Mouse (Mus musculus): ENCODE results near the gene BC048679. TPM values are rescaled to one million over a fixed set of nuclear protein-coding genes. Genes with fewer than 3 reads are reported as not detected.

The BC048679 gene
- 7.9 and 22.9 TPM in 2 replicates for polyA plus RNA-seq (2012; rRNA removed)

GRCm38 (mm10) chr7:81498181-81498580, at the start of gene BC048679:
TSS of gene BC048679 (minus strand) at chr7:81498281.

GRCm38 (mm10) chr7:81493331-81494021, 4.6 kb downstream of the BC048679 start, which contains the start of gene Ap3b2:
TSS of gene Ap3b2 (minus strand) at chr7:81493925.

GRCm38 (mm10) chr7:81455155-81455651, 42.9 kb downstream of the BC048679 start, which contains the start of gene Cpeb1:
TSS of gene Cpeb1 (minus strand) at chr7:81455465.

Other genes with a start within 250 kb of the BC048679 start
- 1,858 and 2,007 TPM in 2 replicates for gene Rps17, start 153.0 kb downstream of the BC048679 start, polyA plus RNA-seq (2012; rRNA removed)
- 8.5 and 12.8 TPM in 2 replicates for gene Cpeb1, start 42.8 kb downstream of the BC048679 start, polyA plus RNA-seq (2012; rRNA removed)
- gene Ap3b2, start 4.4 kb downstream of the BC048679 start, polyA plus RNA-seq (2012; rRNA removed): 18.9 and 19.1 TPM in 2 replicates
- gene Fsd2, start 68.7 kb upstream of the BC048679 start, polyA plus RNA-seq (2012; rRNA removed): 0.45 and 0.81 TPM in 2 replicates
- gene Whamm, start 73.0 kb upstream of the BC048679 start, polyA plus RNA-seq (2012; rRNA removed): 30.4 and 58.0 TPM in 2 replicates
- gene Homer2, start 209.2 kb upstream of the BC048679 start, polyA plus RNA-seq (2012; rRNA removed): 4.7 and 6.6 TPM in 2 replicates